Mouse (Mus musculus) myocyte (in vitro differentiated cells): ENCODE measurements around the gene Nhs. TPM values are rescaled to one million over a fixed set of nuclear protein-coding genes. Genes with fewer than 3 reads are reported as not detected.

Experiments used
- H3K27me3 ChIP-seq: one replicate; pipeline ENCODE4 v1.6.1; 2011; ENCODE audit not compliant: control insufficient read depth, insufficient read depth, insufficient read length
- H3K36me3 ChIP-seq: one replicate; pipeline ENCODE4 v1.6.1; 2011; ENCODE audit not compliant: control insufficient read depth, insufficient read depth
- H3K4me2 ChIP-seq: one replicate; pipeline ENCODE4 v1.6.1; 2011; ENCODE audit warnings: low read depth, control low read depth
- H3K4me3 ChIP-seq: one replicate; pipeline ENCODE4 v1.5.1; 2011; ENCODE audit warnings: mild to moderate bottlenecking, control low read depth, moderate library complexity
- H3K79me2 ChIP-seq: one replicate; pipeline ENCODE4 v1.6.1; 2011; ENCODE audit not compliant: control insufficient read depth, insufficient read depth
- H3ac ChIP-seq: one replicate; pipeline ENCODE4 v1.6.1; 2011; ENCODE audit not compliant: control insufficient read depth, insufficient read length
- CEBPB ChIP-seq: IDR thresholded peaks from 2 replicates; pipeline ENCODE4 v1.6.1; 2011; ENCODE audit warnings: mild to moderate bottlenecking, moderate library complexity; ENCODE audit not compliant: poor library complexity, insufficient read depth, severe bottlenecking
- E2F4 ChIP-seq: IDR thresholded peaks from one replicate; pipeline ENCODE4 v1.6.1; 2011; ENCODE audit warnings: mild to moderate bottlenecking, control low read depth, moderate library complexity; ENCODE audit not compliant: insufficient read depth
- MAX ChIP-seq: IDR thresholded peaks from one replicate; pipeline ENCODE4 v1.6.1; 2011; ENCODE audit warnings: low read depth, mild to moderate bottlenecking, control low read depth
- MYOD1 ChIP-seq, 3 experiments: IDR thresholded peaks; one replicate each; pipeline ENCODE4 v1.6.1; 2011; ENCODE audit warnings: control low read depth in 2 of 3, low read depth in 2 of 3, mild to moderate bottlenecking in 2 of 3, moderate library complexity in 1 of 3; ENCODE audit not compliant: insufficient read length in 2 of 3, control insufficient read depth in 1 of 3
- MYOG ChIP-seq, 3 experiments: IDR thresholded peaks; one replicate each; pipeline ENCODE4 v1.6.1; 2011; ENCODE audit warnings: control low read depth in 2 of 3, low read depth in 2 of 3, mild to moderate bottlenecking in 2 of 3; ENCODE audit not compliant: insufficient read length in 2 of 3, control insufficient read depth in 1 of 3, insufficient read depth in 1 of 3
- POLR2A ChIP-seq: IDR thresholded peaks from one replicate; pipeline ENCODE4 v1.6.1; 2011; ENCODE audit warnings: low read depth, mild to moderate bottlenecking, control low read depth, moderate library complexity; ENCODE audit not compliant: insufficient read length
- POLR2AphosphoS2 ChIP-seq: IDR thresholded peaks from one replicate; pipeline ENCODE4 v1.6.1; 2011; ENCODE audit warnings: low read depth, control low read depth; ENCODE audit not compliant: insufficient read length
- REST ChIP-seq: IDR thresholded peaks from one replicate; pipeline ENCODE4 v1.6.1; 2011; ENCODE audit warnings: mild to moderate bottlenecking, control low read depth, moderate library complexity; ENCODE audit not compliant: insufficient read depth, insufficient read length
- SRF ChIP-seq: IDR thresholded peaks from one replicate; pipeline ENCODE4 v1.6.1; 2011; ENCODE audit warnings: low read depth; ENCODE audit not compliant: control insufficient read depth, insufficient read length
- TCF12 ChIP-seq: IDR thresholded peaks from one replicate; pipeline ENCODE4 v1.6.1; 2011; ENCODE audit warnings: mild to moderate bottlenecking, control low read depth; ENCODE audit not compliant: poor library complexity, insufficient read depth, severe bottlenecking
- TCF3 ChIP-seq: IDR thresholded peaks from one replicate; pipeline ENCODE4 v1.6.1; 2011; ENCODE audit warnings: low read depth, control low read depth; ENCODE audit not compliant: insufficient read length
- USF1 ChIP-seq: IDR thresholded peaks from one replicate; pipeline ENCODE4 v1.6.1; 2011; ENCODE audit warnings: low read depth, mild to moderate bottlenecking, control low read depth, moderate library complexity
- polyA plus RNA-seq: library from polyadenylated mRNA; unstranded; fragments of >200 nt; fragmentation: generic; extraction: Trizol; gene quantifications from one replicate; pipeline ENCODE4 v1.2.1, GENCODE M21; 2012; ENCODE audit warnings: missing spikeins

Nhs gene
- polyA plus RNA-seq, 1 experiment = 0.19 TPM

DNA sequence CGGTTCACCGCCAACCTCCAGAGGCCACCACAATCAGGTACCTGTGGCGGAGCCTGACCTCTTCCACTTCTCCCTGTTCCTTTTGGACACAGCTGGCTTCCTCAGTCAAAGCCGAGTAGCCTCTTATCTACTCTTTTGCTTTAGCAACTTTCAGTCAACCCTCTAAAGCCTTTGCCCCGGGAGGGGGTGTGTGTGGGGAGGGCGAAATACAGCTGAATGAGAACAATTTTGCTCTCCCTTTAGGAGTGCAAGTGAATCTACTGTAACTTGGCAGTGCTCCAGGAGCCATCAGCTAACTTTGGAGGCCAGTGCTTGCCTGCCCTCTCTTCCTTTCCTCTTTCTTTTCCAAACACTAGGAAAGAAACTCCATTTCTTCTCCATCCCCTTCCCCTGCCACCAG lies 197.8 kb downstream of the Nhs start:
- H3K4me2 ChIP-seq = no peak overlapping the region
- H3K36me3 ChIP-seq = no peaks in the 10 kb centered on the region
- H3ac ChIP-seq = no peak overlapping the region
- H3K79me2 ChIP-seq = no peaks in the 10 kb centered on the region
- H3K27me3 ChIP-seq = no peaks in the 10 kb centered on the region
- TF ChIP-seq CEBPB (no peak), MAX (no peak), POLR2A (no peak), MYOD1 (IDR thresholded peaks at IDR 0.05; ENCODE audit: control insufficient read depth in 1 of 3, insufficient read length in 2 of 3, low read depth in 2 of 3) (no peak), REST (no peak), USF1 (no peak), MYOG (IDR thresholded peaks at IDR 0.05; ENCODE audit: control insufficient read depth in 1 of 3, insufficient read depth in 1 of 3, insufficient read length in 2 of 3, low read depth in 2 of 3) (no peak), TCF12 (no peak), POLR2AphosphoS2 (no peak), TCF3 (no peak), E2F4 (no peak), SRF (no peak)
- no peak overlapping the region for H3K4me3 ChIP-seq

DNA sequence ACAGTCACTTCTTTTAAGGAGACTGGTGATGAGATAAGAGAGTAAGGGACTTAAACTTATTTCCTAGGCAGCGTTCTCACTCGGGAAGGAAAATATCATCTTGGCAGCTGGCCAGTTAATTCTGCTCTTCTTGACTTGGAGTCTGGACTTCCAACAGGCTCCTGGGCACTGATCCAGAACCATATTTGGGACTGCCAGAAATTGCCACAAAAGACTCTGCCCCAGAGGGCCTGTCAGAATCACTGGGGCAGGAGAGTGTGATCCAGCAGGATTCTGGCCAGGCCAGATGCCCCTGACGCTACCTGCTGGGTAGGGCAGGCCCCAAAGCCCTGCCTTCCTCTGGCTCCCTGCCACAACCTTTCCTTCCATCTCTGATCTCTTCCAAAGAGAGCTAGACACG lies 198.4 kb downstream of the Nhs start:
- H3K4me2 ChIP-seq = no peak overlapping the region
- no peaks in the 10 kb centered on the region for H3K36me3 ChIP-seq
- TF ChIP-seq E2F4 (no peak), MYOG (IDR thresholded peaks at IDR 0.05; ENCODE audit: control insufficient read depth in 1 of 3, insufficient read depth in 1 of 3, insufficient read length in 2 of 3, low read depth in 2 of 3) (no peak), SRF (no peak), MAX (no peak), MYOD1 (IDR thresholded peaks at IDR 0.05; ENCODE audit: control insufficient read depth in 1 of 3, insufficient read length in 2 of 3, low read depth in 2 of 3) (no peak), TCF3 (no peak)

DNA sequence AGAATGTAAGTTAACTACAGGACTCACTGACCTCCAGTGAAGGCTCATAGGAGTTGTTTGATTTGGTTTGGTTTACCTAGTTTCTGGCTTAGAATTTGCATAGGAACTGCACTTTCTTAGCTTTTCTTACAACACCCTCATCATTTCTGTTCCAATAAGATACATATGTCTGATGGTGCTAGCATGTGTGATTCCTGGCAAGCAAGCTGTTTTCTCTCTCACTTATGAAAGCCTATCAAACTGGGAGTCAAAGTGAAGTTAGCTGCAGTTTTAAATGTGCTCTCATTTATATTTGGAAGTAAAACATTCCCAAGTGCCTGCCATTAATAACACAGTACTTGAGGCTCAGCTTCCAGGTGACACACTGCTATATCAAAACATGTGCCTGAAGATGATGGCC lies 207.2 kb downstream of the Nhs start:
- H3K79me2 ChIP-seq = no peaks in the 10 kb centered on the region
- TF ChIP-seq CEBPB = no peak
- no peak overlapping the region for H3K4me3 ChIP-seq
- no peaks in the 10 kb centered on the region for H3K27me3 ChIP-seq
- no peaks in the 10 kb centered on the region for H3K36me3 ChIP-seq
- H3K4me2 ChIP-seq = no peak overlapping the region
- no peak overlapping the region for H3ac ChIP-seq

More for the DNA sequence above, 198.4 kb downstream of the Nhs start:
- Histone ChIP-seq H3K27me3 (no peaks in the 10 kb centered on the region), H3ac (no peak overlapping the region), H3K4me3 (no peak overlapping the region), H3K79me2 (no peaks in the 10 kb centered on the region)

- Histone ChIP-seq H3K36me3 (no peaks in the 10 kb centered on the region), H3K4me2 (no peak overlapping the region), H3K27me3 (no peaks in the 10 kb centered on the region), H3ac (no peak overlapping the region), H3K79me2 (no peaks in the 10 kb centered on the region), H3K4me3 (no peak overlapping the region)
- no peak for TF ChIP-seq CEBPB
- TF ChIP-seq MYOG (IDR thresholded peaks at IDR 0.05; ENCODE audit: control insufficient read depth in 1 of 3, insufficient read depth in 1 of 3, insufficient read length in 2 of 3, low read depth in 2 of 3) = no peak
- TF ChIP-seq REST = no peak
Measured at GRCm38 (mm10) chrX:161943098-161943680, 216.3 kb downstream of the Nhs start.

- Histone ChIP-seq H3K27me3 (no peaks in the 10 kb centered on the region), H3K36me3 (no peaks in the 10 kb centered on the region), H3K79me2 (no peaks in the 10 kb centered on the region), H3K4me3 (no peak overlapping the region), H3K4me2 (no peak overlapping the region), H3ac (no peak overlapping the region)
- TF ChIP-seq TCF12 (no peak), MAX (no peak), CEBPB (no peak), E2F4 (no peak), MYOD1 (IDR thresholded peaks at IDR 0.05; ENCODE audit: control insufficient read depth in 1 of 3, insufficient read length in 2 of 3, low read depth in 2 of 3) (no peak), MYOG (IDR thresholded peaks at IDR 0.05; ENCODE audit: control insufficient read depth in 1 of 3, insufficient read depth in 1 of 3, insufficient read length in 2 of 3, low read depth in 2 of 3) (no peak), POLR2AphosphoS2 (no peak), REST (no peak), TCF3 (no peak), USF1 (no peak), POLR2A (no peak)
Measured at GRCm38 (mm10) chrX:161940696-161941095, 218.8 kb downstream of the Nhs start.
